Mouse (Mus musculus): ENCODE results near the gene Vmp1.

- TF ChIP-seq CTCF (IDR thresholded peaks at IDR 0.05; ENCODE audit: low read depth) = no peak
- TF ChIP-seq EP300 (optimal IDR thresholded peaks at IDR 0.05) = no peak
Measured at GRCm38 (mm10) chr11:86656849-86657567, 26.6 kb downstream of the Vmp1 start.

Measured in stomach, postnatal 0 days (tissue).